Mouse (Mus musculus) megakaryocyte progenitor cell, adult 5-6 weeks (primary cell): Measurements from ENCODE around the gene Pelp1. TPM values are rescaled to one million over a fixed set of nuclear protein-coding genes. Genes with fewer than 3 reads are reported as not detected.
"Not testable (repeated sequence)": the region's sequence is repeated elsewhere in the genome, so short reads cannot be mapped to it uniquely, and the experiment has no call there.

Experiments used
- ATAC-seq: replicated peaks from 2 replicates; pipeline ENCODE4 v1.8.0; 2016; ENCODE audit warnings: mild to moderate bottlenecking, moderate TSS enrichment, inconsistent platforms; ENCODE audit not compliant: poor library complexity
- total RNA-seq, 2 experiments: library from RNA; stranded (forward) in 1 of 2; stranded (reverse) in 1 of 2; fragments of 157-497, 149-512 nt in 1 of 2; fragments of 200-1000 nt in 1 of 2; gene quantifications; 2 replicates each; pipeline versions ENCODE4 v1.2.3 to v1.2.4; 2015 to 2017

Gene Pelp1
- total RNA-seq, 2 experiments from 2014 or later, result 9.5 to 27.1 TPM

DNA sequence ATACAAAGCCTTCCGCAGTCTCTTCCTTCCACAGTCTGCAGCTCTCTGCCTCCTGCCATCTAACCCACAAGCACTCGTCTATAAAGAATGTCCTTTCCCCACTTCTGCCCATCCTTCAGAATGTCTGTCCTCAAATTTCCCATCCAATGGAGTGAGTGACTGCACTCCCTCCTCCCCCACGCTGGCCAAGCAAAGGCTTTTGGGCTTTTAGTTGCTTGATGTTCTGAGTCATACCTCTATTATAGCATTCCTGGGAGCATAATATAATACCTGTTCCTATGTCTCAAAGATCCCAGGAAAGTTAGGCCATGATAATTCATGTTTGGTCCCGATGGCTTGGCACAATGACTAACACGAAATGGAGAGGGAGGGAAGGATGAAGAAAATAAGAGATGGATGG, 21.7 kb upstream of the Pelp1 start:
- no peak for ATAC-seq

DNA sequence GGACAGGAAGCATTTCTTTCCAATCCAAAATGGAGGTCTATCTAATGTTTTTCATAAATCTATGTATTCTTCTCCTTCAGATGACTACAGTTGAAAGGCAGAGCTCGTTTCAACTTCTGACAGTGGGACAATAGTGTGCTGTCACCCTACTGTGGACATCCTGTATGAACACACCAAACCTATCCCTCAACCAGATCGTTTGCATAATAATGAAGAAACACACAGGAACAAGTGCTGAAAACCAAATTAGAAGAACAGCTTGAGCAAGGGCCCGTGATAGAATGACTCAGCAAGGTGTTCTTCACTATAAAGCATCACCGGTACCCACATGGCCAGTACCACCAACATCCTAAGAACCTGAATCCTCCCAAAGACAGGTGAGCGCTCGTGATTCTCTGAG, 16.8 kb upstream of the Pelp1 start:
- peak; percentile 44 for ATAC-seq

DNA sequence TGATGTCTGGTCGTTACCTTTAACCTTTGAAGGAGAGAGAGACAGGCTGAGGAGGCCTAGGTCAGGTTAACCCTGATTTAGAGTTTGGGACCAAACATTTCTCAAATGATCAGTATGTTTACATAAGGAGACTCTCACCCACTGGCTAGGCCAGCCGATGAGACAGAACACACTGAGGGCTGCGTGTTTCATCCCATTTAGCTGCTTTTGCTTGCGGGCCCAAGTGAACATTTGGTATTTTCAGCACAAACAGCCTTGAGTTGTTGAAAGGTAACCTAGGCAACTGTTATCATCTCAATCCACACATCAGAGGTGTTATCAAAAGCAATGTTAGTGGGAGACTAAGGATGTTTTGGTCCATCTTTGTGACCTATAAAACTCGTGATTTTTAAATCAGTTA, 9.7 kb upstream of the Pelp1 start:
- no peak for ATAC-seq

DNA sequence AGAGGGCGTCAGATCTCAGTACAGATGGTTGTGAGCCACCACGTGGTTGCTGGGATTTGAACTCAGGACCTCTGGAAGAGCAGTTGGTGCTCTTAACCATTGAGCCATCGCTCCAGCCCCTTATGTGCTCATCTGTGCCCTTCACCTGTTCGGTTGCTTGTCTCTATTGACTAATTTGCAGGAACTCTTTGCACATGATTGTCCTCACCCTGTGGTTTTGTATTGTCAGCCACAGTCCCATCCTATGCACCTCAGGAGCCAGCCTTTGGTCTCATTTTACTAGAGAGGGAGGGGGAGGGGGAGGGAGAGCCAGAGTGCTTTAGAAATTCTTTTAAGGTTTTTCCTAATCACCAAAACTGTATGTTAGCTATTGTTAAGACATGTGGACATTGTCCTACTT, 8.4 kb upstream of the Pelp1 start:
- ATAC-seq, result peak; percentile 46; the same call in 1 of the 2 replicates

DNA sequence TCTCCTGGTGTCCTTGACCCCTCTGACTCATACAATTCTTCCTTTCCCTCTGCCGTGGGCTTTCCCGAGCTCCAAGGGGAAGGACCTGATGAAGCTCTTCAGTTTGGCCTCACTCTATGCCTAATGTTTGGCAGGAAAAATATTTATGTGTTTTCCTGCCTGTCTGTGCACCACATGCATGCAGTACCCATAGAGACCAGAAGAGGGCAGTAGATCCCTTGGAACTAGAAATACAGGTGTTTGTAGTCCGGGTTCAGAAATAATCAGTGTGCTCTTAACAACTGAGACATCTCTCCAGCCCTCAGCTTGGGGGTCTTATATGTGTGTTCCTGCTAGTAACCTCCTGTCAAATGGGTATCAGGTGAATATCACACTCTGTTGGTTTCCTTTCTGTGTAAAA, 4.1 kb upstream of the Pelp1 start:
- peak; percentile 42 for ATAC-seq

DNA sequence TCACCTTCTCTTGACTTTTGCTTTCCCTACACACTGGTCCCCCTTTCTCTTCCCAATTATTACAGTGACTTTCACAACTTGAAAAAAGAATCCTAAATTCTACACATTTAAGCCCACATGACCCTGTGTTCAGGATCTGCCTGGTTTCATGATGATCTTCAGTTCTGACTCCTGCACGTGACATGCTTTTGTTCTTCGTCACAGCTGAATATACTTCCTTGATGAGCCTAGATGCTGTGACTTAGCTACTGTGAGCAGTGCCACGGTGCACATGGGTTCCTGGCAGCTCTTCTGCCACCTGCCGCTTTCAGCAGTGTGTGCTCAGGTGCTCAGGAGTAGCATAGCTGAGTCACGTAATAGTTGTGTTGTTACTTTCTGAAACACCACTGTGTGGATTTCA, 2.8 kb upstream of the Pelp1 start:
- no peak for ATAC-seq

DNA sequence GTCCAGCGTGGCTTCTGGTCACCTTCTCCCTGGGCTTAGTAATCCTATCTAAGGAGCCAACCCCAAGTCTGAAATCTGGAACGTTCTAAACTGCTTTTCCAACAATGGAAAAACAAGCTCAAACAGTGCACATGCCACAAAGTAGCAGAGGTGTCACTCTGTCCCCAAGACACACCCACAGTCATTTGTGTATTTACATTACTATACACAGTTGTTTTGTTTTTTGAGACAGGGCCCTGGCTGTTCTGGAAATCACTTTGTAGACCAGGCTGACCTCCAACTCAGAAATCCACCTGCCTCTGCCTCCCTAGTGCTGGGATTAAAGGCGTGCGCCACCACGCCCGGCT, 439 bp upstream of the Pelp1 start:
- ATAC-seq, result peak; percentile 12

DNA sequence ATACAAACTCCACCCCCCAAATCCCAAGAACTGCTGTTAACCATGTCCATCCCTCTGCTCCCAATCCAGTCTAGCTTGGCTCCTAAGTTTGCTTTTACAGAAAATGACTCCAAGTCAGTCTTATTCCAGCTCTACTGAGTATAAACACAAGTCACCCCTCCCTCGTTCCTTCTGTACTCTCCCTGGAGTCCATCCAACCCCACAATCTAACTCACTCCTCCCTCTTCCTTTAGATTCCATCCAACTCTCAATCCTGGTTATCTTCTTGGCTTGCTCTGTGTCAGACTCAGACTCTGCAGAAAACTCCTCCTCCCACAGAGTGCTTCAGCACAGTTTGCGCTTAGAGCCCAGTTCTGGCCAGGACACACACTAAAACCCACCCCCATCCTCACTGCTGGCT, 6.2 kb downstream of the Pelp1 start:
- ATAC-seq, result no peak

DNA sequence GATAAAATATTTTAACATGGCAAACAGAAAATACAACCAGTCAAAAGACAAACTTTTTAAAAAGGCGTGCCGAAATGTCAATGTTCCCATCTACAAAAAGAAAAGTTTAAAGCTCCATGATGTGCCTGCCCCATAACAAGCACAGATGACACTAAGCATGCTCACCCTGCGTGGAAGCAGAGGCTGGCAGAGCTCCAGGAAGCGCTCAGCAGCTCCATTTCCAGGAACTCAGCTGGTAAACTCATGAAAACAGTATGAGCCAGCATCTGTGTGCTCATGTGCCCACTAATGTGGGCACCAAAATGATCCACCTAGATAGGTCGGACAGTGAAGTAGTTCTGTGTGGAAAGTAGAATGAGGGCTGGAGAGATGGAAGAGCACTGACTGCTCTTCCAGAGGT, 20.4 kb downstream of the Pelp1 start:
- no peak for ATAC-seq

DNA sequence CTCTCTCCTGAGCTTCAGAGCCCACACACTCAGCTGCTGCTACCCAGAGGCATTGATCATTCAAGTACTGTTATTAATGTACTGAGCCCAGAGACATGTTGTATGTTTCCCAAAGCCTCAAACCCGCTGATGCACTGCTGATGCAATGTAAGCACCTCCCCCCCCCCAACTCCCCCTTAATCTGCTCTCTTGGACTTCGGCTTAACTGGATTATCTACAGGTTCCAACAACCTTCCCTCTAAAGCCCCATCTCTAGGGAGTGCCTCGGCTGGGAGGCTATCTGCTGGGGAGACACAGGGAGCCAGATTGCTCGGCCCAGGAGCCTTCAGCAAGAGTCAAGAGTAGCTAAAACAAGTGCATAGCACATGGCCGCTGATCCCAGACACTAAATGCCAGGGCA, 22.4 kb downstream of the Pelp1 start:
- no peak for ATAC-seq

DNA sequence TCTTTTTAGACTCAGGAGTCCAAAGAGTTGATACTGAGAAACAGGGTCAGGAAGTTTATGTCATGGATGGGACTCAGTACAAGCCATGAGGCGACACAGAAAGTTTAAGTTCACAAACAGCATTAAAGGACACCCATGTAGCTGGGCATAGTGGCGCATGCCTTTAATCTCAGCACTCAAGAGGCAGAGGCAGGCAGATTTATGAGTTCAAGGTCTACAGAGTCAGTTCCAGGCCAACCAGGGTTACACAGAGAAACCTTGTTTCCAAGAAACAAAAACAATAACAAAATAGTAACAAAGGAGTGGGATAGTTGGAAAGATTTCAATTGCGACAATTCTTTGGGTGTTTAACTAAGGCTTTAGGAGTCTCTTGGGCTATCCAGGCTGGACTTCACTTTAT, 25.7 kb downstream of the Pelp1 start:
- ATAC-seq, result no peak

DNA sequence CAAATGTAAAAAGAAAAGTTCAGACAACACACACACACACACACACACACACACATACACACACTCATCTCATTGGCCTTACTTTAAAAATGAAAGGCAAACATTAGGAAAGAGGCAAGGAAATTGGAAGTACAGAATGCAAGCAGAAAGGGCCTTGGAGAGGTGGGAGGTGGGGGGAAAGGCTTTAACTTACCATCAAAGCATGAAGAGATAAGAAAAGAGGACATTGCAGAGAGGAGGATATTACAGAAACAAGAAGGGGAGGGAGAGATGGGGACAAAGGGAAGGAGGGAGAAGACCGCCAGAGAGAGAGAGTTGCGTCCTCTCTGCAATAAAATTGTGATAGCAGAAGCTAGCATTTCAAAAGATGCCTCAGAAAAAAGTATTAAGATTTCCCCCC, 28.5 kb downstream of the Pelp1 start:
- no peak for ATAC-seq

DNA sequence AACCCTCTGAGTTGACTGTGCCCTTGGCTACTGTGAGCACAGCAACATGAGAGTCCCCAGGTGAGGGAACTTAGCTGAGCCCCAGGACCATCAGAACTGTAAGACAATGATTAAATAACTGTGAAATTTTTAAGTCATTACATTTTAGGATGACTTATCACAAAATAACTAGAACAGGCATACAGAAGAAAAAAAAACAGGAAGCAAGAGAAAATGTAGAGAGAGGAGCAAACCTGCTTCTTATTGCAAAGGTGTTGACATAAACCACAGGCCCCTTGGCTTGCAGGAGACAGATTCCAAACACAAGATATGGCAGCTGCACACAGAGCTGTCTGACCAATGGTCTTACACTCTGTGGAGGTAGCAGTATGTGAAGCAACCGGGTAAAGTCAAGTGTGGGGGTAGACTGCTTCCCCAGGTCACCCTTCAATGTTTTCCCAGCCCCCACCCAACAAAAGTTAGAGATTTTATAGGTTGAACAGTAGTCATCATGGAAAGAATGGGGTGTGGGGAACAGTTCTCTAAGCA, 29.3 kb downstream of the Pelp1 start:
- peak; percentile 35; the same call in 1 of the 2 replicates for ATAC-seq

DNA sequence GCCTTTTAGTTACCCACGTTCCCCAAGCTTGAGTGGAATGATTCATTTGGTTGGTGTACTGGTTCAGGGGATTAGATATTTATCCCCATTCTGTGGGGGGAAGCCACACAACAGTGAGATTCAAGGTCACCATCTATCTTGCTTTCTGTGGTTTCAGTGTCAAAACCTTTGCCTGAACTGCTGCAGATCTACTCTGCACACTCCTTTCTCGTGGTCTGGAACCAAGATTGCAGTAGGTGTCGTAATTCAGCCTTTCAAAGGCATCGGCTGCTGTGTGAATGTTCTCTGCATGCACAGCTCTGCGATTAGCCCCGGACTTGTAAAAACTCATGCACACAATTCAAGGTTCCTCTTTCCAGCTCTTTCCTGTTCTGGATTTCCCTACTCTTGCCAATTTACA, 33.8 kb downstream of the Pelp1 start:
- ATAC-seq, result peak; percentile 56

DNA sequence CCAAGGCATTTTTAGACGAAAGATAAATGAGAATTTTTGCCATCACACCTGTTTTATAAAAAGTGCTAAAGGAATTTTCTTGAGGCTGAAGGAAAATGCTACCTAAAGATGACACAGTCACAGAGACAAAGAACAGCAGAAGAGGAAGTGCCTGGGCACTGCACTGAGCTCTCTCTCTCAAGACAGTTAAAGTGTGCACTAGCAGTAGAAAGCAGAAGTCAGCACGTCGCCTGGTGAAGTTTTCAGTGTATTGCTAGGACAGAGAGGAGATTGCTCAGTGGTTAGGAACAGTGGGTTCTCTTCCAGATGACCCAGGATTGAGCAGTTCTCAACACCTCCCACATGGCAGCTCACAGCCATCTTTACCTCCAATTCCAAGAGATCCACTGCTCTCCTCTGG, 35.5 kb downstream of the Pelp1 start:
- ATAC-seq, result peak; percentile 79

DNA sequence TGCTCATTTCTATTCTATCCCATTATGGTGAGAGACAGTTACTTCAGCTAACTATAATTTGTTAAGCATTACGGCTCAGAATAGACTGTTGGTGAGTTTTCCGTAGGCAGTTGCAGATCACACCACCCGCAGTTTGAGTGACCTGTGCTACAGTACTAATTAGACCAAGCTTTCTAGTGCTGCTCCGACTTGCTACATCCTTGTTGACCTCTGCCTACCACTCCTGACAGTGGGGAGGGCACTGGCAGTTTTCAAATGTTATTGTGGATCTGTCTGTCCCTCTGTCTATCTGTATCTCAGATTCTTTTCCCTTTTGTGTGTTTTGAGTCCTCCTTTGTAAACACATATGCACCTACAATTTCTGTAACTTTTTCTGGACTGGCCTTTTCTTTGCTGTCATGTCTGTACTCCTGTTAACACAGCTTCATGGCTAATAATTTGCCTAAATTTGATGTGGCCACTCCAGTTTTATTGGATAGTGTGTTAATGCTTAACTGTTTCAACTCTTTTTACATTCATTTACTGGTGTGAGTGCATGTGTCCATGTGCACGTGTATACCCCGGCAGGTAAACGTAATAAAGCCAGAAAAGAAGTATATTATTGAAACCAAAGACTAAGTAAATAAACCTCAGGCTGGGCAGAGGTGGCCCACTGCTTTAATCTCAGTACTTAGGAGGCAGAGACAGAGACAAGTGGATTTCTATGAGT, 36.8 kb downstream of the Pelp1 start:
- no peak for ATAC-seq

DNA sequence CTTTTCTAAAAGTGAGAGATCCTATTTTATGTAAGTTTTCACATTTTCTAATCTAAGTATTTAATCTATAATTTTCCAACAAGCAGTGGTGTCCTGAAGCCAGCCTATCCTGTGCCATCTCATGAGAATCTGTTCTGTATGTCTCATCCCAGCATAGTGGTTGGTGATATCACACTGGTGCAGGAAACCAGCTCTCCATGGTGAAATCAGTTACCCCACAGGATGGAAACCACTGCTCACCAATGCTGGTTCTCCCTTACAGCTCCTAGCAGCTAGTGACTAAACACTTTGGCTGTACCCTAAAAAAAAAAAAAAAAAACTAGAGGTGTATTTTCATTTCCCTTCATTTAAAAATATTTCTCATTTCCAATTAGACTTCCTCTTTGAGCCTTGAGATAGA, 37.4 kb downstream of the Pelp1 start:
- ATAC-seq, result peak; percentile 78

DNA sequence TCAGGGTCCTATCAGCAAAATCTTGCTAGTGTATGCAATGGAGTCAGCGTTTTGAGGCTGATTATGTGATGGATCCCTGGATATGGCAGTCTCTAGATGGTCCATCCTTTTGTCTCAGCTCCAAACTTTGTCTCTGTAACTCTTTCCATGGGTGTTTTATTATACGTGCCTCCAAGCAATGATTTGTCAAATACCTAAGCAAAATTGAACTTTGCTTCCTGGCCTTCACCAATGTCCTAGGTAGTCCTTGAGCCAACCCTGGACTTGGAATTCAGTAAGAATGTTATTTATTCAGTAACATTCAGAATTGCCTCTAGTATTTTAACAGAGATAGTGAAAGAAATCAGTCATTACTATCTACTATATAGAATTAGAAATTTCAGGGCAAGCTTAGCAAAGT, 41.2 kb downstream of the Pelp1 start:
- ATAC-seq, result not testable (repeated sequence)

DNA sequence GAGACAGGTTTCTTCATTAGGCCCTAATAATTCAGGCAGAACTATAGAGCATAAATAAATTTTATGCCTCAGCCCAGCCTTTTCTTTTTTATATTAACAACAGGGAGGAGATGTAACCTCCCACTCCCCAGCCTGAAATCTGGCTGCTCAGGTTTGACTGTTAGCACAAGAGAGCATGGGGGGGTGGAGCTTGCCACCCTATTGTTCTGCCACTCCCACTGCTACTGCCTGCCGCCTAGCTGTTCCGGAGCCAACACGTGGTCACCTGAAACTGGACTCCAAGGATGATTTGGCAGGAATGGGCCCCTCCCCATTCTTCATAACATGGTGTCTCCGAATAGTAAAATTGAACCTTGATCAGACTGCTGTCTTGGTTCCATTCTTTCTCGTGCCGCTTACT, 42.1 kb downstream of the Pelp1 start:
- not testable (repeated sequence) for ATAC-seq

DNA sequence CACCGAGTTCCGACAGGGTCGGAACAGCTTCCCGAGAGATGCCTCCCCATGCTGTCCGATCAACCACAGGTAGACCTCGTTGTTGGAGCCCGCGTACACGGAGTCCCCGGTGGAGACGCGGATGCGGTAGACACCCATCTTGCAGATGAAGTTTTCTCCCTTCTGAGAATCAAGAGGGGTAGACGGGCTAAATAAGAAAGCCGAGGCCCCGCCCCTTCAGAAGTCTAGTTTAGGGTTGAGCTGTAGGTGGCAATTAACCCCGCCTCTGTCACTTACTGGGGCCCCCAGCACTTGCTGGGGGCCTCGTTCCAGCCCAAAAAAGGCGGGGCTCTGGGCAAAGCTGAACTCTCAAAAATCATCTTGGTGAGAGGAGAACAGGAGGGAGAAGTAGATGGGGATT, 58.0 kb downstream of the Pelp1 start, which contains the start of gene Alox15:
TSS of gene Alox15 (minus strand) at position 164 of the 400 bp plus-strand sequence.
- no peak for ATAC-seq

DNA sequence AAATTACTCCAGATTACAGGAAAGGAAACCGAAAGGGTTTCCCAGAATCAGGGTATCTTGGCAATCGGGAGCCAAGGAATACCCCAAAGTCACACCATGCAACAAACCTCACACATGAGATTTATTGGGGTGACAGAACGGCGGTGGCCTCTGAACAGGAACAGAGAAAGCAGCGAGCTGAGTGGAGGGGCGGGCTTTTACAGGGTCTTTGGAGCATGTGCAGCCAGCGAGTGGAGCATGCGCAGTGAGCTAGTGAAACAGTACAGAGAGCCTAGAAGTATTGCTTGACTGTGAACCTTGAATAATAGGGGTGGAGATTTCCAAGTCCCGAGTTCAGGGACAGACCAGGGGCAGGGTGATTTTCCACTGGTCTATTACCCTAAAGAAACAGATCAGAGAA, 61.2 kb downstream of the Pelp1 start:
- no peak for ATAC-seq

DNA sequence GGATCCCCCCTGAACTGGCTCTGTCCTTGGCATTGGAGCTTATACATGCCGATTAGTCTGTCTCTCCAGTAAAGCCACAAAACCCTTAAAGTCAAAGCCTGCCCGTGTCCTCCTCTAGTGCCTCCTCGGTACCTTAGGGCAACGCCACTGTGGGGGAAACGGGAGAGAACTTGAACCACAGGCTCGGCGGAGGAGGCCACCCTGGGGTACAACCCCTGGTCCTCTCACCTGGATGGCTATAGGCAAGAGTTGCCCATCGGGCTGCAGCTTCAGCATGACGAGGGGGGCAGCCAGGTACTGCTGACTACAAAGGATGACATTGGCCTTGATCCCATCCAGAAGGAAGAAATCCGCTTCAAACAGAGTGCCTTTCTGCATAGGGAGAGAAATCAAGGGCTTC, 62.0 kb downstream of the Pelp1 start:
- no peak for ATAC-seq

DNA sequence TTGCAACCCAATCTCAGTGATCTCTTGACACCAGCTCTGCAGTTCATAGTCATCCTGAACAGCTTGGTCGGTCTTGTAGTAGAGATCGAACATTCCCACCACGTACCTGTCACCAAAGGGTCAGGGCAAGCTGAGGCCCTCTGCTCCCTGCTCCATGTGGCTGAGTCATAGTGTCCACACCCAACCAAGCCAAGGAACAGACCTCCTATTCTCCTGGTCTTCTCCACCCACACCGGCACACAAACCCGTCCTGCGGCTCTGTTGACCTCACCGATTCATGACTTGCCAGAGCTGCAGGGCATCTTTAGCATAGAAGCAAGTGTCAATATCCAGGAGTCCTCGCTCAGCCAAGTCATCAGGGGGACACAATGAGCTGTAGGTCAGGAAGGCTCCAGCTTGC, 64.3 kb downstream of the Pelp1 start:
- ATAC-seq, result no peak
